33 mouse cellular contexts compared by ENCODE assay signal in genomic region chr4:46364360-46364759, GRCm38 (mm10). TPM values are rescaled to one million over a fixed set of nuclear protein-coding genes. Genes with fewer than 3 reads are reported as not detected.
DNase-seq lines count a peak whose midpoint lies in the region; ATAC-seq and TF ChIP-seq lines count a peak whose summit lies in the region.
"Had no signal": no experiment of that assay in that cellular context is flagged by ENCODE, and none has a peak within 500 bp of the region (broad histone marks: within the 10 kb centered on the region; RNA-seq: fewer than 3 reads in every experiment).

No protein-coding gene starts in this region.

- H3K27me3 ChIP-seq in lung, postnatal 0 days (replicated peaks; ENCODE audit: insufficient read depth, low read length), result no peaks in the 10 kb centered on the region

- no peaks in the 10 kb centered on the region for H3K4me1 ChIP-seq in lung, postnatal 0 days (ENCODE audit: insufficient read depth, low read depth, low read length)
- H3K4me1 ChIP-seq: embryonic facial prominence, embryonic 13.5 days; limb, embryonic 12.5 days had no signal

- no peak overlapping the region for H3K27ac ChIP-seq in layer of hippocampus, adult 2 months
- H3K27ac ChIP-seq in lung, postnatal 0 days (ENCODE audit: low read length), result no peak overlapping the region
- H3K27ac ChIP-seq: embryonic facial prominence, embryonic 13.5 days; forebrain, embryonic 12.5 days; heart, embryonic 13.5 days; hindbrain, embryonic 13.5 days; limb, embryonic 12.5 days; midbrain, embryonic 13.5 days had no signal

- WGBS in lung, postnatal 0 days, result 73% methylated on average over 2 of the region's 2 CpGs

- no peaks in the 10 kb centered on the region for H3K36me3 ChIP-seq in lung, postnatal 0 days (ENCODE audit: insufficient read depth, low read length)
- H3K36me3 ChIP-seq: embryonic facial prominence, embryonic 13.5 days; forebrain, embryonic 12.5 days; heart, embryonic 13.5 days; hindbrain, embryonic 13.5 days; limb, embryonic 12.5 days; midbrain, embryonic 13.5 days had no signal

- no peak overlapping the region for H3K4me2 ChIP-seq in lung, postnatal 0 days (replicated peaks; ENCODE audit: low read depth, low read length)
- H3K4me2 ChIP-seq: embryonic facial prominence, embryonic 13.5 days; forebrain, embryonic 12.5 days; heart, embryonic 13.5 days; hindbrain, embryonic 13.5 days; limb, embryonic 12.5 days; midbrain, embryonic 13.5 days had no signal

- no peak overlapping the region for H3K9ac ChIP-seq in lung, postnatal 0 days (replicated peaks; ENCODE audit: low read depth)
- H3K9ac ChIP-seq: embryonic facial prominence, embryonic 13.5 days; forebrain, embryonic 12.5 days; heart, embryonic 13.5 days; hindbrain, embryonic 13.5 days; limb, embryonic 12.5 days; midbrain, embryonic 13.5 days had no signal

- no peak for ATAC-seq in lung, postnatal 0 days
- ATAC-seq: midbrain, embryonic 13.5 days had no signal

- no peak for DNase-seq in layer of hippocampus, adult 2 months (ENCODE audit: low spot score in 2 of 2)
- no peak for DNase-seq in layer of hippocampus, adult 11-12 months (ENCODE audit: low spot score)
- DNase-seq in lung, postnatal 0 days (ENCODE audit: low spot score), result no peak
- no peak for DNase-seq in lung, postnatal 10 days
- DNase-seq in R1 (ENCODE audit: low read depth, low spot score), result peak; percentile 40
- no peak for DNase-seq in frontal cortex, postnatal 25 days (ENCODE audit: low spot score in 2 of 2)
- DNase-seq in spleen, postnatal 14 days (ENCODE audit: low spot score in 2 of 2), result no peak
- DNase-seq: cerebellum, adult 8-10 months; cerebellum, postnatal 36 days; embryo, embryonic 11 days; gastrocnemius, postnatal 14 days; heart, adult 11 months; kidney, adult 18-20 months; kidney, postnatal 10 days; right cerebral cortex, postnatal 14 days; thymus, postnatal 25 days had no signal

- no peaks in the 10 kb centered on the region for H3K9me3 ChIP-seq in lung, postnatal 0 days (ENCODE audit: low read length)
- H3K9me3 ChIP-seq: embryonic facial prominence, embryonic 13.5 days; forebrain, embryonic 12.5 days; hindbrain, embryonic 13.5 days had no signal

- peak; percentile 30 for TF ChIP-seq CTCF in layer of hippocampus, adult 2 months (conservative IDR thresholded peaks at IDR 0.05)
- peak; percentile 35 for TF ChIP-seq CTCF in lung, postnatal 0 days (IDR thresholded peaks at IDR 0.05)

- no peak for TF ChIP-seq EP300 in lung, postnatal 0 days (IDR thresholded peaks at IDR 0.05)

- H3K4me3 ChIP-seq in layer of hippocampus, adult 2 months, result no peak overlapping the region
- H3K4me3 ChIP-seq in lung, postnatal 0 days (ENCODE audit: low read depth, low read length), result no peak overlapping the region
- H3K4me3 ChIP-seq: embryonic facial prominence, embryonic 13.5 days; erythroblast, embryonic 14.5 days; forebrain, embryonic 12.5 days; heart, embryonic 13.5 days; hindbrain, embryonic 13.5 days; limb, embryonic 12.5 days; megakaryocyte, embryonic 14.5 days; midbrain, embryonic 13.5 days had no signal

RNA-seq across cellular contexts. Expression of gene Foxe1, which starts 21.0 kb away (rescaled TPM):
- total RNA-seq in layer of hippocampus, adult 2 months (2021), result not detected
- polyA plus RNA-seq in lung, postnatal 0 days (2015; fragmentation: Nextera tagmentation; extraction: Ambion mirVana), result not detected in 2 replicates
- total RNA-seq: adrenal gland, adult 18-20 months; gastrocnemius, postnatal 14 days; heart, postnatal 25 days; layer of hippocampus, adult 18-20 months; layer of hippocampus, postnatal 25 days; left cerebral cortex, postnatal 10 days had no signal
- polyA plus RNA-seq: C2C12; erythroblast, embryonic 14.5 days; forebrain, embryonic 12.5 days; frontal cortex, adult 2 months; heart, embryonic 13.5 days; hindbrain, embryonic 13.5 days; limb, embryonic 12.5 days; liver, embryonic 16.5 days; midbrain, embryonic 13.5 days; neural tube, embryonic 11.5 days had no signal

RNA-seq across cellular contexts. Expression of gene Trmo, which starts 24.9 kb away (rescaled TPM):
- 1 to 10 TPM; 4.6 to 4.8 TPM for total RNA-seq in layer of hippocampus, adult 2 months (2021)
- polyA plus RNA-seq in lung, postnatal 0 days (2015; fragmentation: Nextera tagmentation; extraction: Ambion mirVana), result 8.2 and 8.3 TPM in 2 replicates

RNA-seq across cellular contexts. Expression of gene Hemgn, which starts 48.9 kb away (rescaled TPM):
- not detected for total RNA-seq in layer of hippocampus, adult 2 months (2021)
- 0.73 and 1.0 TPM in 2 replicates for polyA plus RNA-seq in lung, postnatal 0 days (2015; fragmentation: Nextera tagmentation; extraction: Ambion mirVana)
- total RNA-seq: adrenal gland, adult 18-20 months; gastrocnemius, postnatal 14 days; layer of hippocampus, adult 18-20 months; layer of hippocampus, postnatal 25 days; left cerebral cortex, postnatal 10 days had no signal
- polyA plus RNA-seq: C2C12 had no signal
